Mouse (Mus musculus): ENCODE measurements around the gene Mageb5.
"Not testable (repeated sequence)": the region's sequence is repeated elsewhere in the genome, so short reads cannot be mapped to it uniquely, and the experiment has no call there.

The Mageb5 gene

GRCm38 (mm10) chrX:91782918-91783317 lies at the start of gene Mageb5:
Gene Mageb5 (minus strand): TSS chrX:91783018.
- not testable (repeated sequence) for DNase-seq (ENCODE audit: low read depth, low spot score)

DNA sequence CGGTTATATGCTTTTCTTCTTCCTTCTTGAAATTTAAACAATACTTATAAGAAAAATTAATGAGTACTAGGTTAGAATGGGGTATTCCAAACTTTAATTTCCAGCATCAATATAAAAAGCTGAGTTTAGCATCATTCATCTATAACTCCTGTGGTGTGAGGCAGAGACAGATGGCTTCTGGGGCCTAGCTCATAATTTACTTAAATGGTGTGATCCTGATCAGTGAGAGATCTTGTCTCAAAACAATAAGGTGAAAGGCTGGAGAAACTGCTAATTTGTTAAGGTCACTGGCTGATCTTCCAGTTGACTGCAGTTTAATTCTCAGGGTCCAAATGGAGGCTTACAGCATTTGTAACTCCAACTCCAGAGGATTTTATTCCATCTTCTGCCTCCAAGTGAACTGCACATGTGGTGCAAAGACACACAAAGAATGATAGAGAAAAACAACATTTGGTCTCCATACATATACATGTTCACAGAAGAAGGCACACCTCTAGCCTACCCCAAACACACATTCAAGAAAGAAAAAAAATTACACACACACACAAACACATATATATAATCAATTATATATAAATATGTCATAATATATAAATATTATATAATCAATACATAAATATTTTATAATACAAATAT lies 23.1 kb downstream of the Mageb5 start:
- DNase-seq (ENCODE audit: low read depth, low spot score): not testable (repeated sequence)
